Mouse (Mus musculus): ENCODE data around the gene Itih2.

The Itih2 gene

GRCm38 (mm10) chr2:10108535-10109189 is 22.5 kb downstream of the Itih2 start:
- DNase-seq, result no peak

GRCm38 (mm10) chr2:10101180-10101579 is 30.0 kb downstream of the Itih2 start:
- peak; percentile 45 to 77 for DNase-seq

- no peak for DNase-seq
Observed at GRCm38 (mm10) chr2:10100471-10100870, 30.7 kb downstream of the Itih2 start.

GRCm38 (mm10) chr2:10098598-10099215 is 32.5 kb downstream of the Itih2 start:
- peak; percentile 43 to 79 for DNase-seq

GRCm38 (mm10) chr2:10094327-10095100 is 36.7 kb downstream of the Itih2 start:
- DNase-seq, result peak in 1 of 2 experiments; percentile 43

- DNase-seq, result no peak
Observed at GRCm38 (mm10) chr2:10087256-10087850, 43.8 kb downstream of the Itih2 start.

- DNase-seq, result no peak
Observed at GRCm38 (mm10) chr2:10082737-10083136, 48.5 kb downstream of the Itih2 start.

GRCm38 (mm10) chr2:10081453-10082080 is 49.6 kb downstream of the Itih2 start:
- DNase-seq, result no peak

GRCm38 (mm10) chr2:10080310-10081010 is 50.7 kb downstream of the Itih2 start, which contains the start of the genes Atp5c1 and Kin:
Gene Atp5c1, minus strand, starts transcription at chr2:10080510.
Gene Kin, plus strand, starts transcription at chr2:10080593.
- peak; percentile 97 to 98 for DNase-seq

- peak in 1 of 2 experiments; percentile 74 for DNase-seq
Observed at GRCm38 (mm10) chr2:10079745-10080309, 51.4 kb downstream of the Itih2 start.

- no peak for DNase-seq
Observed at GRCm38 (mm10) chr2:10076675-10077074, 54.5 kb downstream of the Itih2 start.

GRCm38 (mm10) chr2:10074470-10074869 is 56.7 kb downstream of the Itih2 start:
- DNase-seq, result no peak

- no peak for DNase-seq
Observed at GRCm38 (mm10) chr2:10071751-10072150, 59.4 kb downstream of the Itih2 start.

- no peak for DNase-seq
Observed at GRCm38 (mm10) chr2:10058836-10059235, 72.4 kb downstream of the Itih2 start.

- no peak for DNase-seq
Observed at GRCm38 (mm10) chr2:10051996-10052395, 79.2 kb downstream of the Itih2 start.

- DNase-seq, result no peak
Observed at GRCm38 (mm10) chr2:10050878-10051277, 80.3 kb downstream of the Itih2 start.

GRCm38 (mm10) chr2:10049456-10049855 is 81.7 kb downstream of the Itih2 start:
- no peak for DNase-seq

GRCm38 (mm10) chr2:10048461-10048860 is 82.7 kb downstream of the Itih2 start, which contains the start of gene Taf3:
Gene Taf3, minus strand, starts transcription at chr2:10048596.
- DNase-seq, result peak; percentile 95 to 98

- peak; percentile 35 to 59 for DNase-seq
Observed at GRCm38 (mm10) chr2:10047758-10048436, 83.3 kb downstream of the Itih2 start.

Data from kidney, postnatal 36 days (tissue).